In genomic region chr2:180996436-180996835, GRCm38 (mm10) we compare ENCODE assay signal across 9 mouse cellular contexts. TPM values are rescaled to one million over a fixed set of nuclear protein-coding genes. Genes with fewer than 3 reads are reported as not detected.
DNase-seq lines count a peak whose midpoint lies in the region; ATAC-seq lines count a peak whose summit lies in the region.
"Had no signal": no experiment of that assay in that cellular context is flagged by ENCODE, and none has a peak within 500 bp of the region (broad histone marks: within the 10 kb centered on the region; RNA-seq: fewer than 3 reads in every experiment).

No protein-coding gene starts in this region.

- H3K36me3 ChIP-seq in forebrain, embryonic 15.5 days: no peaks in the 10 kb centered on the region
- H3K36me3 ChIP-seq in intestine, embryonic 14.5 days (ENCODE audit: control insufficient read depth, insufficient read depth, low read length): no peaks in the 10 kb centered on the region
- no peaks in the 10 kb centered on the region for H3K36me3 ChIP-seq in midbrain, embryonic 16.5 days (ENCODE audit: control insufficient read depth, insufficient read depth, low read length)
- H3K36me3 ChIP-seq: embryonic facial prominence, embryonic 15.5 days had no signal

- no peak overlapping the region for H3K27ac ChIP-seq in forebrain, embryonic 15.5 days (replicated peaks)
- H3K27ac ChIP-seq in intestine, embryonic 14.5 days (ENCODE audit: low read depth): no peak overlapping the region
- no peak overlapping the region for H3K27ac ChIP-seq in midbrain, embryonic 16.5 days (ENCODE audit: low read length)
- H3K27ac ChIP-seq: embryonic facial prominence, embryonic 15.5 days had no signal

- no peak overlapping the region for H3K9ac ChIP-seq in forebrain, embryonic 15.5 days (replicated peaks)
- no peak overlapping the region for H3K9ac ChIP-seq in intestine, embryonic 14.5 days (ENCODE audit: low read length)
- 0 out of 2 replicates have a peak overlapping the region, but pooled peaks have one; percentile 16 for H3K9ac ChIP-seq in midbrain, embryonic 16.5 days (ENCODE audit: low read depth, low read length)
- H3K9ac ChIP-seq: embryonic facial prominence, embryonic 15.5 days had no signal

- WGBS in forebrain, embryonic 15.5 days: 11% methylated on average over 5 of the region's 5 CpGs
- 9% methylated on average over 5 of the region's 5 CpGs for WGBS in intestine, embryonic 14.5 days
- 17% methylated on average over 5 of the region's 5 CpGs for WGBS in midbrain, embryonic 16.5 days

- no peaks in the 10 kb centered on the region for H3K27me3 ChIP-seq in forebrain, embryonic 15.5 days
- no peaks in the 10 kb centered on the region for H3K27me3 ChIP-seq in intestine, embryonic 14.5 days (replicated peaks; ENCODE audit: control insufficient read depth, insufficient read depth, low read length)
- no peaks in the 10 kb centered on the region for H3K27me3 ChIP-seq in midbrain, embryonic 16.5 days (ENCODE audit: control insufficient read depth, insufficient read depth, low read depth, low read length)
- H3K27me3 ChIP-seq: embryonic facial prominence, embryonic 15.5 days had no signal

- H3K4me3 ChIP-seq in forebrain, embryonic 15.5 days: no peak overlapping the region
- H3K4me3 ChIP-seq in intestine, embryonic 14.5 days (ENCODE audit: low read depth, low read length): no peak overlapping the region
- no peak overlapping the region for H3K4me3 ChIP-seq in midbrain, embryonic 16.5 days (ENCODE audit: low read depth, low read length)
- H3K4me3 ChIP-seq: embryonic facial prominence, embryonic 15.5 days had no signal

- H3K4me1 ChIP-seq in forebrain, embryonic 15.5 days: no peaks in the 10 kb centered on the region
- H3K4me1 ChIP-seq in intestine, embryonic 14.5 days (replicated peaks; ENCODE audit: control insufficient read depth, insufficient read depth, low read length): no peaks in the 10 kb centered on the region
- no peaks in the 10 kb centered on the region for H3K4me1 ChIP-seq in midbrain, embryonic 16.5 days (ENCODE audit: control insufficient read depth, insufficient read depth, low read length)
- H3K4me1 ChIP-seq: embryonic facial prominence, embryonic 15.5 days had no signal

- peak; percentile 80 for ATAC-seq in forebrain, embryonic 15.5 days (replicated peaks)
- peak; percentile 28; the same call in 1 of the 2 replicates for ATAC-seq in intestine, embryonic 14.5 days (replicated peaks; ENCODE audit: low FRiP score, low TSS enrichment, low read depth)
- ATAC-seq in midbrain, embryonic 16.5 days: peak; percentile 57

- no peak overlapping the region for H3K4me2 ChIP-seq in forebrain, embryonic 15.5 days (replicated peaks)
- no peak overlapping the region for H3K4me2 ChIP-seq in intestine, embryonic 14.5 days (ENCODE audit: low read length)
- no peak overlapping the region for H3K4me2 ChIP-seq in midbrain, embryonic 16.5 days (ENCODE audit: low read length)
- H3K4me2 ChIP-seq: embryonic facial prominence, embryonic 15.5 days had no signal

- DNase-seq in ovary, postnatal 14 days (ENCODE audit: low spot score): peak; percentile 25
- no peak for DNase-seq in ovary, postnatal 10 days (ENCODE audit: low spot score)
- peak; percentile 30 for DNase-seq in cerebellum, adult 11 months
- no peak for DNase-seq in intestine, embryonic 14.5 days (ENCODE audit: low spot score)
- DNase-seq in left cerebral cortex, adult 8-10 months (ENCODE audit: low spot score in 2 of 2): peak; percentile 28 to 39
- DNase-seq in thymus, postnatal 36 days: peak; percentile 6 to 22

- no peaks in the 10 kb centered on the region for H3K9me3 ChIP-seq in forebrain, embryonic 15.5 days
- H3K9me3 ChIP-seq in intestine, embryonic 14.5 days (ENCODE audit: control insufficient read depth, low read length): no peaks in the 10 kb centered on the region
- H3K9me3 ChIP-seq in midbrain, embryonic 16.5 days (replicated peaks; ENCODE audit: control insufficient read depth, low read length, poor library complexity, severe bottlenecking): no peaks in the 10 kb centered on the region
- H3K9me3 ChIP-seq: embryonic facial prominence, embryonic 15.5 days had no signal

RNA-seq across cellular contexts. Expression of gene Col20a1, which starts 10.1 kb away (rescaled TPM):
- 0.08 and 0.29 TPM in 2 replicates for polyA plus RNA-seq in forebrain, embryonic 15.5 days (2015; fragmentation: Nextera tagmentation; extraction: Ambion mirVana)
- 0.24 and 0.26 TPM in 2 replicates for polyA plus RNA-seq in intestine, embryonic 14.5 days (2014; fragmentation: Nextera tagmentation; extraction: Ambion mirVana)
- total RNA-seq in left cerebral cortex, adult 8-10 months (2022): 1 to 10 TPM; 1.1 to 3.2 (median 1.2) TPM
- 0.11 and 0.19 TPM in 2 replicates for polyA plus RNA-seq in midbrain, embryonic 16.5 days (2015; fragmentation: Nextera tagmentation; extraction: Ambion mirVana)

RNA-seq across cellular contexts. Expression of gene Arfgap1, which starts 29.4 kb away (rescaled TPM):
- polyA plus RNA-seq in forebrain, embryonic 15.5 days (2015; fragmentation: Nextera tagmentation; extraction: Ambion mirVana): 103 and 106 TPM in 2 replicates
- polyA plus RNA-seq in intestine, embryonic 14.5 days (2014; fragmentation: Nextera tagmentation; extraction: Ambion mirVana): 77.0 and 78.6 TPM in 2 replicates
- total RNA-seq in left cerebral cortex, adult 8-10 months (2022): 100 to 1,000 TPM; 137 to 153 (median 140) TPM
- 125 and 130 TPM in 2 replicates for polyA plus RNA-seq in midbrain, embryonic 16.5 days (2015; fragmentation: Nextera tagmentation; extraction: Ambion mirVana)

RNA-seq across cellular contexts. Expression of gene Nkain4, which starts 41.9 kb away (rescaled TPM):
- 50.8 and 64.3 TPM in 2 replicates for polyA plus RNA-seq in forebrain, embryonic 15.5 days (2015; fragmentation: Nextera tagmentation; extraction: Ambion mirVana)
- polyA plus RNA-seq in intestine, embryonic 14.5 days (2014; fragmentation: Nextera tagmentation; extraction: Ambion mirVana): 51.0 and 53.3 TPM in 2 replicates
- total RNA-seq in left cerebral cortex, adult 8-10 months (2022): 10 to 100 TPM; 43.8 to 48.3 (median 46.8) TPM
- 66.7 and 82.7 TPM in 2 replicates for polyA plus RNA-seq in midbrain, embryonic 16.5 days (2015; fragmentation: Nextera tagmentation; extraction: Ambion mirVana)

RNA-seq across cellular contexts. Expression of gene Chrna4, which starts 46.9 kb away (rescaled TPM):
- polyA plus RNA-seq in forebrain, embryonic 15.5 days (2015; fragmentation: Nextera tagmentation; extraction: Ambion mirVana): 8.9 and 10.0 TPM in 2 replicates
- polyA plus RNA-seq in intestine, embryonic 14.5 days (2014; fragmentation: Nextera tagmentation; extraction: Ambion mirVana): 2.0 and 2.1 TPM in 2 replicates
- total RNA-seq in left cerebral cortex, adult 8-10 months (2022): 10 to 100 TPM; 37.9 to 43.7 (median 41.7) TPM
- polyA plus RNA-seq in midbrain, embryonic 16.5 days (2015; fragmentation: Nextera tagmentation; extraction: Ambion mirVana): 46.9 and 48.3 TPM in 2 replicates

Comparison
In these comparisons a context has a peak if more than half of its experiments do, and no peak if none do; other contexts are left out.
1. DNase-seq: peak in ovary, postnatal 14 days (single experiment), cerebellum, adult 11 months (single experiment), left cerebral cortex, adult 8-10 months (2 of 2) and thymus, postnatal 36 days (2 of 2); none in ovary, postnatal 10 days (single experiment) and intestine, embryonic 14.5 days (single experiment).
2. ATAC-seq: peak in every context shown above with its lines; median percentile 80 in forebrain, embryonic 15.5 days; 57 in midbrain, embryonic 16.5 days; 28 in intestine, embryonic 14.5 days.